Comparison of ENCODE assay signal across 9 mouse cellular contexts in genomic region chr7:109614939-109615338, GRCm38 (mm10).
A peak's percentile ranks its signal among the peaks of the same experiment; 100 is the strongest.
DNase-seq lines count a peak whose midpoint lies in the region; ATAC-seq and TF ChIP-seq lines count a peak whose summit lies in the region.
"Had no signal": no experiment of that assay in that cellular context is flagged by ENCODE, and none has a peak within 500 bp of the region (broad histone marks: within the 10 kb centered on the region; RNA-seq: fewer than 3 reads in every experiment).

No protein-coding gene starts in this region.

- no peak for TF ChIP-seq EP300 in heart, postnatal 0 days (IDR thresholded peaks at IDR 0.05; ENCODE audit: low read depth)

- no peak for TF ChIP-seq CTCF in heart, postnatal 0 days (IDR thresholded peaks at IDR 0.05; ENCODE audit: low read depth)

- H3K27me3 ChIP-seq in kidney, embryonic 14.5 days (ENCODE audit: control insufficient read depth, insufficient read depth, low read length): no peaks in the 10 kb centered on the region
- no peaks in the 10 kb centered on the region for H3K27me3 ChIP-seq in embryonic facial prominence, embryonic 11.5 days (ENCODE audit: control insufficient read depth, insufficient read depth, low read length)
- H3K27me3 ChIP-seq in heart, postnatal 0 days (ENCODE audit: control insufficient read depth, insufficient read depth, low read length): no peaks in the 10 kb centered on the region
- H3K27me3 ChIP-seq in midbrain, embryonic 15.5 days (replicated peaks): no peaks in the 10 kb centered on the region

- intact Hi-C loops in gastrocnemius, postnatal 36 days (cut with DNase I): no loop called here

- H3K4me1 ChIP-seq in kidney, embryonic 14.5 days (ENCODE audit: control insufficient read depth, insufficient read depth, low read length): peaks cover 32% of the 10 kb centered on the region
- peaks cover 16% of the 10 kb centered on the region for H3K4me1 ChIP-seq in embryonic facial prominence, embryonic 11.5 days (ENCODE audit: control insufficient read depth, insufficient read depth, low read length)
- peaks cover 56% of the 10 kb centered on the region for H3K4me1 ChIP-seq in heart, postnatal 0 days (ENCODE audit: control insufficient read depth, insufficient read depth)
- peaks cover 40% of the 10 kb centered on the region for H3K4me1 ChIP-seq in midbrain, embryonic 15.5 days

- peak overlapping the region; percentile 15; the same call in 1 of the 2 replicates for H3K4me2 ChIP-seq in kidney, embryonic 14.5 days (replicated peaks; ENCODE audit: low read depth, low read length)
- H3K4me2 ChIP-seq in embryonic facial prominence, embryonic 11.5 days (ENCODE audit: low read depth, low read length): no peak overlapping the region
- peak overlapping the region; percentile 73 for H3K4me2 ChIP-seq in heart, postnatal 0 days (ENCODE audit: low read depth, low read length)
- peak overlapping the region; percentile 62; the same call in 1 of the 2 replicates for H3K4me2 ChIP-seq in midbrain, embryonic 15.5 days

- H3K27ac ChIP-seq in kidney, embryonic 14.5 days (ENCODE audit: low read depth, low read length): no peak overlapping the region
- H3K27ac ChIP-seq in embryonic facial prominence, embryonic 11.5 days (replicated peaks; ENCODE audit: low read depth, low read length): no peak overlapping the region
- peak overlapping the region; percentile 94 for H3K27ac ChIP-seq in heart, postnatal 0 days (ENCODE audit: low read depth)
- no peak overlapping the region for H3K27ac ChIP-seq in midbrain, embryonic 15.5 days

- peak overlapping the region; percentile 22; the same call in 1 of the 2 replicates for H3K4me3 ChIP-seq in kidney, embryonic 14.5 days (ENCODE audit: low read length)
- H3K4me3 ChIP-seq in embryonic facial prominence, embryonic 11.5 days (ENCODE audit: low read depth, low read length): no peak overlapping the region
- H3K4me3 ChIP-seq in heart, postnatal 0 days (ENCODE audit: low read depth, low read length): peak overlapping the region; percentile 53
- no peak overlapping the region for H3K4me3 ChIP-seq in midbrain, embryonic 15.5 days

- peak overlapping the region; percentile 31; the same call in 1 of the 2 replicates for H3K9ac ChIP-seq in kidney, embryonic 14.5 days (ENCODE audit: low read depth, low read length)
- peak overlapping the region; percentile 18 for H3K9ac ChIP-seq in embryonic facial prominence, embryonic 11.5 days (replicated peaks; ENCODE audit: low read length)
- peak overlapping the region; percentile 61 for H3K9ac ChIP-seq in heart, postnatal 0 days (replicated peaks; ENCODE audit: low read depth, low read length)
- no peak overlapping the region for H3K9ac ChIP-seq in midbrain, embryonic 15.5 days

- ATAC-seq in kidney, embryonic 14.5 days (ENCODE audit: low FRiP score, low TSS enrichment): no peak
- no peak for ATAC-seq in embryonic facial prominence, embryonic 11.5 days (replicated peaks; ENCODE audit: insufficient number of reproducible peaks, low FRiP score, low TSS enrichment, low read depth)
- ATAC-seq in heart, postnatal 0 days (ENCODE audit: insufficient read depth, low read depth): no peak
- ATAC-seq in midbrain, embryonic 15.5 days (replicated peaks): no peak

- H3K36me3 ChIP-seq in kidney, embryonic 14.5 days (ENCODE audit: control insufficient read depth, insufficient read depth, low read length): no peaks in the 10 kb centered on the region
- no peaks in the 10 kb centered on the region for H3K36me3 ChIP-seq in embryonic facial prominence, embryonic 11.5 days (replicated peaks; ENCODE audit: control insufficient read depth, insufficient read depth, low read depth, low read length)
- no peaks in the 10 kb centered on the region; the same call in 1 of the 2 replicates for H3K36me3 ChIP-seq in heart, postnatal 0 days (replicated peaks; ENCODE audit: control insufficient read depth, insufficient read depth, low read length)
- no peaks in the 10 kb centered on the region for H3K36me3 ChIP-seq in midbrain, embryonic 15.5 days (replicated peaks)

- H3K9me3 ChIP-seq in kidney, embryonic 14.5 days (ENCODE audit: control insufficient read depth, low read length): no peaks in the 10 kb centered on the region
- no peaks in the 10 kb centered on the region for H3K9me3 ChIP-seq in embryonic facial prominence, embryonic 11.5 days (replicated peaks; ENCODE audit: control insufficient read depth, low read length)
- no peaks in the 10 kb centered on the region for H3K9me3 ChIP-seq in heart, postnatal 0 days (replicated peaks; ENCODE audit: control insufficient read depth, low read length)
- H3K9me3 ChIP-seq in midbrain, embryonic 15.5 days: no peaks in the 10 kb centered on the region

- DNase-seq in kidney, postnatal 14 days: no peak
- no peak for DNase-seq in embryonic facial prominence, embryonic 11.5 days (ENCODE audit: low spot score)
- no peak for DNase-seq in heart, postnatal 0 days (ENCODE audit: low spot score)
- no peak for DNase-seq in urinary bladder, postnatal 4 days (ENCODE audit: low spot score in 2 of 2)
- no peak for DNase-seq in natural killer cell, adult 2 months (ENCODE audit: low spot score in 2 of 2)
- no peak for DNase-seq in gastrocnemius, postnatal 36 days
- DNase-seq: thymus, postnatal 4 days had no signal

- WGBS in kidney, embryonic 14.5 days: 61% methylated on average over 4 of the region's 4 CpGs
- 16% methylated on average over 4 of the region's 4 CpGs for WGBS in embryonic facial prominence, embryonic 11.5 days
- WGBS in heart, postnatal 0 days: 25% methylated on average over 4 of the region's 4 CpGs
- WGBS in midbrain, embryonic 15.5 days: 10% methylated on average over 4 of the region's 4 CpGs

Comparison
In these comparisons a context has a peak if more than half of its experiments do, and no peak if none do; other contexts are left out.
1. H3K4me3 ChIP-seq: peak in kidney, embryonic 14.5 days (single experiment) and heart, postnatal 0 days (single experiment); none in embryonic facial prominence, embryonic 11.5 days (single experiment) and midbrain, embryonic 15.5 days (single experiment).